Mouse (Mus musculus): ENCODE measurements around the gene Gm16867. TPM values are rescaled to one million over a fixed set of nuclear protein-coding genes. Genes with fewer than 3 reads are reported as not detected.
A peak's percentile ranks its signal among the peaks of the same experiment; 100 is the strongest.
"Not testable (repeated sequence)": the region's sequence is repeated elsewhere in the genome, so short reads cannot be mapped to it uniquely, and the experiment has no call there.

The Gm16867 gene
- polyA plus RNA-seq (2014; fragmentation: Nextera tagmentation; extraction: Ambion mirVana): not detected in 2 replicates

DNA sequence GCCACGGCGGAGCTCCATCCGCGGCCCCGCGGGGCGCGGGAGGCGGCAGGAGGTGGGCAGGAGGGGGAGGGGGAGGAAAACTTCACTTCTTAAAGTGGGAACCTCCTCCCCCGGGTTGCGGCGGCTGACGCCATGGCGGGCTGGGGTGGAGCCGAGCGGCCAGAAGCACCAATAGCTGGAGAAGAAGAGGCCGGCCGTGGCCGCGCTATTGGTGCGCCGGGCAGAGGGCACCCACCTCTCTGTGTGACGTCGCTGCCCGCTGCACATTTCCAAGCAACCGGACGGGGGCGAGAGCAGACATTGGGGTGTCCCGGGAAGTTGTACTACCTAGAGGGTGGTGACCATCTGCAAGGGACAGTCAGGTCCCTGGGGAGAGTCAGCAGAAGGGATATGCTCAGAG is at the start of gene Gm16867:
Gene Gm16867, minus strand, starts transcription at position 189 of the 400 bp plus-strand sequence.
- DNase-seq (ENCODE audit: low spot score, missing footprints); H3K9ac ChIP-seq (ENCODE audit: low read length); H3K9me3 ChIP-seq (ENCODE audit: control insufficient read depth, low read length); H3K4me1 ChIP-seq (ENCODE audit: control insufficient read depth, insufficient read depth, low read length); H3K36me3 ChIP-seq (ENCODE audit: control insufficient read depth, insufficient read depth, low read length); H3K27me3 ChIP-seq (ENCODE audit: control insufficient read depth, insufficient read depth, low read length); H3K4me2 ChIP-seq; H3K27ac ChIP-seq (ENCODE audit: low read depth, low read length); H3K4me3 ChIP-seq (ENCODE audit: low read depth, low read length): not testable (repeated sequence)
- no CpG with 5 or more reads among the region's 29 CpGs for WGBS
- ATAC-seq (ENCODE audit: low FRiP score): peak; percentile 98

DNA sequence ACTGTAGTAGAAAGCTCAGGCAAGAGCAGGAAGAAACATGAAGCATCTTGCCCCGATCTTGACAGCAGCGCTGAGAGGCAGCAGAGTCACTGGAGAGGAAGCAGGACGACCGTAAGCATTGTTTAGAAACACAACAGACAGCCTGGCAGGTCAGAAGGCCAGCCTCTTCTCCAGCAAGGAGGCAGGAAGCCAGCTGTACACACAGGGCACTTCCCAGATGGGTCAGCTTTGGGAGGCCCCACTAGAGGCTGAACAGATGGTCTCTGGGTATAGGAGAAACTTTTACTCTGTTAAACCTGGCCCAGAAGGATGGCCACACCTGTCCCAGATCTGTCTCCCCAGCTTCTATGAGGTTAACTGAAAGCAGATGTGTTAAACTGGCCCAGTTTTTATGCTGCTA is 44.1 kb upstream of the Gm16867 start:
- H3K27me3 ChIP-seq (ENCODE audit: control insufficient read depth, insufficient read depth, low read length); ATAC-seq (ENCODE audit: low FRiP score); DNase-seq (ENCODE audit: low spot score, missing footprints); H3K36me3 ChIP-seq (ENCODE audit: control insufficient read depth, insufficient read depth, low read length); H3K4me3 ChIP-seq (ENCODE audit: low read depth, low read length); H3K9me3 ChIP-seq (ENCODE audit: control insufficient read depth, low read length); H3K9ac ChIP-seq (ENCODE audit: low read length); H3K4me2 ChIP-seq; H3K27ac ChIP-seq (ENCODE audit: low read depth, low read length); H3K4me1 ChIP-seq (ENCODE audit: control insufficient read depth, insufficient read depth, low read length): not testable (repeated sequence)
- no CpG with 5 or more reads among the region's 4 CpGs for WGBS

DNA sequence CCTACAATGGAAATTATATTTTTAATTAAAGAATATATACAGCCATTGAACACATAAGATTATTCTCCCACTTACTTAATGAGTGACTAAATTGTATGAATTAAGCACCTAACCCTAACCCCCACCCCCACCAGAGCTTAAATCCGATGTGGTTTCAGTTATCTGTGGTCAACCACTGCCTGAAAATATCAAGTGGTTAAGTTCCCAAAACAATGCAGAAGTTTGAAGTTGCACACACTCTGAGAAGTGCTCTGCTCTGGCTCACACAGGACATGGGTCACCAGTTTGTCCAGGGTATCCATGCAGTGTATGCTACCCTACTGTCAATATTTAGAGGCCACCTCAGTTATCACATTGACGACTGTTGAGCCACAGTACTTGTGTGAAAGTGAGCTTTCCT is 41.9 kb upstream of the Gm16867 start:
- H3K4me3 ChIP-seq (ENCODE audit: low read depth, low read length); H3K27ac ChIP-seq (ENCODE audit: low read depth, low read length); H3K27me3 ChIP-seq (ENCODE audit: control insufficient read depth, insufficient read depth, low read length); ATAC-seq (ENCODE audit: low FRiP score); DNase-seq (ENCODE audit: low spot score, missing footprints); H3K36me3 ChIP-seq (ENCODE audit: control insufficient read depth, insufficient read depth, low read length); H3K4me2 ChIP-seq; H3K9ac ChIP-seq (ENCODE audit: low read length); H3K4me1 ChIP-seq (ENCODE audit: control insufficient read depth, insufficient read depth, low read length); H3K9me3 ChIP-seq (ENCODE audit: control insufficient read depth, low read length): not testable (repeated sequence)
- WGBS: no CpG with 5 or more reads among the region's 2 CpGs

DNA sequence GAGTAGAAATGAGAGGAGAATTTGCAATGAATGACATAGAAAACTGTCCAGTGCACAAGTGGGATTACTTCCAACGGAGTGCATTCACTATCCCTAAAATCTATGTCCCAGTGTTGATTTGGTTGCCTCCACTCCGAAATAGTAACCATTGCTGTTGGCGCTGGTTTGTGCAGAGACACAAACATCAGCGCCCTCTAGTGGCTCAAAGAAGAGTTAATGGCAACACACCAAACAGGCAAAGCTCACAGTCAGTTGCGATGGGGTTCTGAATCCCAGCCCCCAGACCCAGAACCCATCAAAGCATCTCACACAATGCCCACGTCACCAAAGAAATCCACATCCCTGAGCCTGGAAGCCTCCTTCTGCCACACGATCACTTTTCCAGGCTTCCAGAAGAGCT is 40.9 kb upstream of the Gm16867 start:
- not testable (repeated sequence) for DNase-seq (ENCODE audit: low spot score, missing footprints); H3K4me1 ChIP-seq (ENCODE audit: control insufficient read depth, insufficient read depth, low read length); H3K4me2 ChIP-seq; H3K9ac ChIP-seq (ENCODE audit: low read length); ATAC-seq (ENCODE audit: low FRiP score); H3K4me3 ChIP-seq (ENCODE audit: low read depth, low read length); H3K27ac ChIP-seq (ENCODE audit: low read depth, low read length); H3K9me3 ChIP-seq (ENCODE audit: control insufficient read depth, low read length); H3K27me3 ChIP-seq (ENCODE audit: control insufficient read depth, insufficient read depth, low read length); H3K36me3 ChIP-seq (ENCODE audit: control insufficient read depth, insufficient read depth, low read length)
- WGBS: no CpG with 5 or more reads among the region's 7 CpGs

DNA sequence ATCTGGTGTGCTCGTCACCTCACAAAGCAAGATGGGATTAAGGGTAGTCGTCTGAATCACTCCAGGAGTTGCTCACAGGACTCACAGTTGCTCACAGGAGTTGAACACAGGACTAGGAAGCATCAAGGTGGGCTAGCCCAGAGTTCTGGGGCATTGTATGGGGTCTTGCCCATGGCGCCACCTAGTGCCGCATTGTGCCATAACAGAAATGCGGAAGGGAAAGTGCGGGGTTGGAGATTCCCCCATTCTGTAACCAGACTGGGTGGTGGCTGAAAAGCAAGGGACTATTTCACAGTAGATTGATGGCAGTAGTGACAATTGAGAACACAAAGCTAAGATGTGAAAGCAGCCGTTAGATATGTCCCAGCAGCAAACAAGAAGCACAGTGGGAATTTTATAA is 39.5 kb upstream of the Gm16867 start:
- WGBS: no CpG with 5 or more reads among the region's 7 CpGs
- not testable (repeated sequence) for H3K4me2 ChIP-seq; H3K36me3 ChIP-seq (ENCODE audit: control insufficient read depth, insufficient read depth, low read length); H3K27me3 ChIP-seq (ENCODE audit: control insufficient read depth, insufficient read depth, low read length); H3K27ac ChIP-seq (ENCODE audit: low read depth, low read length); ATAC-seq (ENCODE audit: low FRiP score); H3K9ac ChIP-seq (ENCODE audit: low read length); H3K4me1 ChIP-seq (ENCODE audit: control insufficient read depth, insufficient read depth, low read length); DNase-seq (ENCODE audit: low spot score, missing footprints); H3K9me3 ChIP-seq (ENCODE audit: control insufficient read depth, low read length); H3K4me3 ChIP-seq (ENCODE audit: low read depth, low read length)

DNA sequence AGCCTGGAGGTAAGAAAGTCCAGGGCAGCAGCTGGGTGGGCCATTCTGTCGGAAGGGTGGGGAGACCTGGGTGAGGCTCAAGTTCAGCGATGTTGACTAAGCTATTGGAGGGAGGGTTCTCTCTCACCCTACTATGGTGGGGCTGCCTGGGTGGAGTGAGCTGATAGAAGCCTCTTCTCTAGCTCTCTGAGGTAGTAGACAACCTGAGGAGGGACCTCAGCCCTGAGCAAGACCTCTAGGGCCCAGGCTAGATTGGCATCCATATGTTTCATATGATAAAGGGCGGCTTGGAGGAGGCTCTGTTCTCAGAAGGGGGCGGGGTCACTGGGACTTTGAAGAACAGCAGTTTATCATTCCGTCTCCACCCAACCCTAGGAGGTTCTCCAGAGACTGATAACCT is 37.0 kb upstream of the Gm16867 start:
- ATAC-seq (ENCODE audit: low FRiP score); H3K9me3 ChIP-seq (ENCODE audit: control insufficient read depth, low read length); DNase-seq (ENCODE audit: low spot score, missing footprints); H3K4me2 ChIP-seq; H3K4me1 ChIP-seq (ENCODE audit: control insufficient read depth, insufficient read depth, low read length); H3K36me3 ChIP-seq (ENCODE audit: control insufficient read depth, insufficient read depth, low read length); H3K27ac ChIP-seq (ENCODE audit: low read depth, low read length); H3K4me3 ChIP-seq (ENCODE audit: low read depth, low read length); H3K9ac ChIP-seq (ENCODE audit: low read length); H3K27me3 ChIP-seq (ENCODE audit: control insufficient read depth, insufficient read depth, low read length): not testable (repeated sequence)
- no CpG with 5 or more reads among the region's 5 CpGs for WGBS

DNA sequence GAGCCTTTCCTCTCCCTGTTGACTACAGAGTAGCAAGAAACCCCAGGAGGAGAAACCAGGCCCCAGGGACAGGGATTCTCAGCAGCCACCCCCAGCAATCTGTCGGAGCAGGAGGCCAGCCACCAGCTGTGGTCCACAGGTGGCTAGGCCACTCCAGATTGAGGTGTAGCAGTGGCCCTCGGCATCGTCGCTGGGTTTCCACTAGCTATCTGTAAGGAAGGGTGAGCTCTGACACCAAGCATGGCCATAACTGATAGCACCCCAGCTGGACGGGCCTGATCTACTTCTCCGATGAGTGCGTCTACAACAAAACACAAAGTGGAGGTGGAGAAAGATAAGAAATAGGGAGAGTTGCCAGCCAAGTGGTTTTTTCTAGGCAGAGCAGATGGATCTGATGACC is 33.4 kb upstream of the Gm16867 start:
- not testable (repeated sequence) for DNase-seq (ENCODE audit: low spot score, missing footprints); H3K4me2 ChIP-seq; H3K9me3 ChIP-seq (ENCODE audit: control insufficient read depth, low read length); H3K36me3 ChIP-seq (ENCODE audit: control insufficient read depth, insufficient read depth, low read length); H3K27ac ChIP-seq (ENCODE audit: low read depth, low read length); ATAC-seq (ENCODE audit: low FRiP score); H3K27me3 ChIP-seq (ENCODE audit: control insufficient read depth, insufficient read depth, low read length); H3K4me1 ChIP-seq (ENCODE audit: control insufficient read depth, insufficient read depth, low read length); H3K4me3 ChIP-seq (ENCODE audit: low read depth, low read length); H3K9ac ChIP-seq (ENCODE audit: low read length)
- no CpG with 5 or more reads among the region's 7 CpGs for WGBS

DNA sequence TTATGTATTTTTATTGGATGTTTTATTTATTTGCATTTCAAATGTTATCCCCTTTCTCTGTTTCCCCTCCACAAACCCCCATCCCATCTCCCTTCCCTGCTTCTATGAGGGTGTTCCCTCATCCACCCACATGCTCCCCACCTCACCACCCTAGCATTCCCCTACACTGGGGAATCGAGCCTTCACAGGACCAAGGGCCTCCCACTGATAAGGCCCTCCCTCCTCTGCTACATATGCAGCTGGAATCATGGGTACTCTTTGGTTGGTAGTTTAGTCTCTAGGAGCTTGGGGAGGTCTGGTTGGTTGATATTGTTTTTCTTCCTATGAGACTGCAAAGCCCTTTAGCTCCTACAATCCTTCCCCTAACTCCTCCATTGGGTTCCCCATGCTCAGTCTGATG is 23.0 kb upstream of the Gm16867 start:
- no CpG with 5 or more reads among the region's 1 CpGs for WGBS
- not testable (repeated sequence) for H3K9ac ChIP-seq (ENCODE audit: low read length)

DNA sequence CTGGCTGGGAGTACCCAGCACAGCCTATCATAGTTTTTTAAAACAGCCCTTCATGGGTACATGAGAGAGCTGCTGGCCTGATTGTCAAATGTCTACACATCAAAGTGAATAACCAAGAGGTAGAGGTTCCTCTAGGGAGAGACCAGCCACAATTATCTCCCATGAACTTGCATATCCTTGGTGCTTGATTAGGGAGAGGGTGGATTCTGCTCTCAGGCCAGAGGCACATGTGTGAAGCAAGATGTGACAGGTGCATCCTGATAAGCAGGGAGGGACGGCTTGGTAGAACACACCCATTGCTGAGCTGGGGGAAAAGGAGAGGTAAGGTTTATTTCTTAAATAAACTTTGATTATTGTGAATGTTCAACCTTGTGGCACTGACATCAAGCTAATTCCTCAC is 19.8 kb upstream of the Gm16867 start:
- H3K9ac ChIP-seq (ENCODE audit: low read length); H3K36me3 ChIP-seq (ENCODE audit: control insufficient read depth, insufficient read depth, low read length); H3K9me3 ChIP-seq (ENCODE audit: control insufficient read depth, low read length); H3K27ac ChIP-seq (ENCODE audit: low read depth, low read length); DNase-seq (ENCODE audit: low spot score, missing footprints); H3K4me3 ChIP-seq (ENCODE audit: low read depth, low read length); H3K27me3 ChIP-seq (ENCODE audit: control insufficient read depth, insufficient read depth, low read length); H3K4me1 ChIP-seq (ENCODE audit: control insufficient read depth, insufficient read depth, low read length); H3K4me2 ChIP-seq; ATAC-seq (ENCODE audit: low FRiP score): not testable (repeated sequence)
- no CpG with 5 or more reads among the region's 1 CpGs for WGBS

More for the DNA sequence above, 23.0 kb upstream of the Gm16867 start:
- not testable (repeated sequence) for ATAC-seq (ENCODE audit: low FRiP score); H3K4me2 ChIP-seq; DNase-seq (ENCODE audit: low spot score, missing footprints); H3K36me3 ChIP-seq (ENCODE audit: control insufficient read depth, insufficient read depth, low read length); H3K27me3 ChIP-seq (ENCODE audit: control insufficient read depth, insufficient read depth, low read length); H3K9me3 ChIP-seq (ENCODE audit: control insufficient read depth, low read length); H3K4me1 ChIP-seq (ENCODE audit: control insufficient read depth, insufficient read depth, low read length); H3K4me3 ChIP-seq (ENCODE audit: low read depth, low read length); H3K27ac ChIP-seq (ENCODE audit: low read depth, low read length)

DNA sequence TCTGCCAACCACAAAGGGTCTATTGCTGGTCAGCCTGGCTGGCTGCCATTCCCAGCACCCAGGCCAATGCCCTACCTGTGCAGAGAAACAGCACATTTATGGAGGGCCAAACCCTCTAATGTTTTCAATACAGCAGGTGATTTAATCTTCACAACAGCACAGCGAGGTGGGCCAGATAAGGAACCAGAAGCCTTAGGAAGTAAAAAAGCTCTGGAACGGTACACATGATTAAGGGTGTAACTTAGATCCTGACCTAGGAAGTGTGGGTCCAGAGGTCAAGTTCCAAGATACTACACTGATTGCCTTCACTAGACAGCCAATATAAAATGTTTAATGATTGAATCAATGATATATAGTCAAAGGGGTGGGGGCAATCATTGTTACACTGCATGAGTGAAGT is 17.6 kb upstream of the Gm16867 start:
- WGBS: no CpG with 5 or more reads among the region's 2 CpGs

More for the DNA sequence above, 17.6 kb upstream of the Gm16867 start:
- not testable (repeated sequence) for H3K4me1 ChIP-seq (ENCODE audit: control insufficient read depth, insufficient read depth, low read length); H3K27ac ChIP-seq (ENCODE audit: low read depth, low read length); H3K9ac ChIP-seq (ENCODE audit: low read length); H3K27me3 ChIP-seq (ENCODE audit: control insufficient read depth, insufficient read depth, low read length); DNase-seq (ENCODE audit: low spot score, missing footprints); H3K9me3 ChIP-seq (ENCODE audit: control insufficient read depth, low read length); H3K36me3 ChIP-seq (ENCODE audit: control insufficient read depth, insufficient read depth, low read length); H3K4me2 ChIP-seq; ATAC-seq (ENCODE audit: low FRiP score); H3K4me3 ChIP-seq (ENCODE audit: low read depth, low read length)
